Mouse (Mus musculus): Measurements from ENCODE around the gene Myog.
"Not testable (repeated sequence)": the region's sequence is repeated elsewhere in the genome, so short reads cannot be mapped to it uniquely, and the experiment has no call there.

Gene Myog

DNA sequence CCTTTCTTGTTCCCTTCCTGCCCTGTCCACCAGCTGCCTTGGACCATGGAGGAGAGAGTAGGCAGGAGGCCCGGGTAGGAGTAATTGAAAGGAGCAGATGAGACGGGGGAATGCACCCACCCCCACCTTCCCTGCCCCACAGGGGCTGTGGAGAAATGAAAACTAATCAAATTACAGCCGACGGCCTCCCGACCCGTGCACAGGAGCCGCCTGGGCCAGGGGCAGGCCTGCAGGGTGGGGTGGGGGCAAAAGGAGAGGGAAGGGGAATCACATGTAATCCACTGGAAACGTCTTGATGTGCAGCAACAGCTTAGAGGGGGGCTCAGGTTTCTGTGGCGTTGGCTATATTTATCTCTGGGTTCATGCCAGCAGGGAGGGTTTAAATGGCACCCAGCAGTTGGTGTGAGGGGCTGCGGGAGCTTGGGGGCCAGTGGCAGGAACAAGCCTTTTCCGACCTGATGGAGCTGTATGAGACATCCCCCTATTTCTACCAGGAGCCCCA is at the start of gene Myog:
TSS of gene Myog (plus strand) at position 392 of the 502 bp plus-strand sequence.
- DNase-seq (ENCODE audit: low spot score) = no peak

DNA sequence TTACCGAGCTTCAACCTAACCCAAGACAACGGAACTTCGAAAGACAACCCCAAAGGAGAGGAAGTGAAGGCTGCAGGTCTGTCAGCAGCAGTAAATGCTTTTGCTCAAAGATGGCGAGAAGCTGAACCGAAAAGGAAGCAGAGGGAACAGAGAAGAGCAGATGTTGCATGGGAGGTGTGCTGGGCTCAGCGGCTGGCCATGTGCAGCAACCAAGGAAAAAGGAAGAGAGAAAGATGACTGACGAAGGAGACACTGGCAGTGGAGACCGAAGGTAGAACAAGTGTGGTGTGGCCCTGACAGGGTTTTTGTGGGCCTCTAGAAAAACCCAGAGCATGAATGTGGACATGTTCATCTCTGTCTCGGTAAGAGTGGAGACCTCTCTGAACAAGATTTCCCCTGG is 49.1 kb upstream of the Myog start:
- no peak for DNase-seq (ENCODE audit: low spot score)

DNA sequence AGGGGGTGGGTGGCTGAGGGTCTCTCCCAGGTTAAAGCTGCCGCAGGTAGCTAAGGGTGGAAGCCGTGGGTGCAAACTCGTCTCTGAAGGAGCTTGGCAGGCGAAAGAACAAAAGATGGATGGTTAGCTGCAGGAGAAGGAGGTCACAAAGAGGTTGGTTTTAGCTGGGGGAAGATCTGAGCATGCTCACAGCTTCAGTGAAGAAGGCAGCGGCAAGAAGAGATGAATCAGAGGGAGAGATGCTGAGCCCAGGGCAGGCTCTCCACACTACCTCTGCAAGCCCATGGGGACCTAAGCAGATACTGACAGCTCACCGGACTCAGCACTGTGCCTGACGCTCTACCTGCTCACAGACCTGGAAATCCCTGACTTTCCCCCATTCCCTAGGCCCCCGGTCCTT is 48.5 kb upstream of the Myog start:
- no peak for DNase-seq (ENCODE audit: low spot score)

DNA sequence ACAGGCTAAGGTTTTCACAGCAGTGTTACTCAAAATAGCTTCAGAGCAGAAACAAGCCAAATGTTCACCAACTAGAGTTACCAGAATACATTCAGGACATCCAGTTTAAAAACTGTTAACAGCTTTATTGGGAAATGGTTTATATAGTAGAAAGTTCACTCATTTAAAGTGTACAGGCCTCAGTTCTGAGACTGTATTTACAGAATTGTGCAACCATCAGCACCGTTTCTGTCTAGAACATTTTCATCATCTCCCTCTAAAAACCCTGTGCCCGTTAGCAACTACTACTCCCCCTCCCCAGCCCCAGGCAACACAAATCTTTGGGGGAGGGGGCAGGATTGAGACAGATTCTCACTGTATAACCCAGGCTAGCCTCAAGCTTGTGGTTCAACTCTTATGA is 47.5 kb upstream of the Myog start:
- DNase-seq (ENCODE audit: low spot score) = no peak

DNA sequence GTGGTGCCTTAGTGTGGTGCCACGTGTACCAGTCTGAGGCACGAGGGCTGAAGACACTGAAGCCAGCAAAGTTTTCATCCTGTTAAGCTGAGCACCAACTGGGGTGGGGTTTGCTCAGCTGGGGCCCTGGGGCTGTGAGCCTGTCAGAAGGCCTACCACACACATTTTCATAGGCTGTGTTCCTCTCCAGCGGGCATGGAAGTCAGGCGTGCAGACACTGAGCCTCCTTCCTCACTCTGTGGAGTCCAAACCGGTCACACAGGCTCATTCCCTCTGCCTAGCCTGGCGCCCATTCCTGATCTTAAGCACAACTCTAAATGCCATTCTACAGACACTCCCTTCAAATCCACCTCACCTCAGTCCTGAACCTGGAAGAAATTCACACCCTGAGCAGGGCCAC is 46.3 kb upstream of the Myog start:
- no peak for DNase-seq (ENCODE audit: low spot score)

DNA sequence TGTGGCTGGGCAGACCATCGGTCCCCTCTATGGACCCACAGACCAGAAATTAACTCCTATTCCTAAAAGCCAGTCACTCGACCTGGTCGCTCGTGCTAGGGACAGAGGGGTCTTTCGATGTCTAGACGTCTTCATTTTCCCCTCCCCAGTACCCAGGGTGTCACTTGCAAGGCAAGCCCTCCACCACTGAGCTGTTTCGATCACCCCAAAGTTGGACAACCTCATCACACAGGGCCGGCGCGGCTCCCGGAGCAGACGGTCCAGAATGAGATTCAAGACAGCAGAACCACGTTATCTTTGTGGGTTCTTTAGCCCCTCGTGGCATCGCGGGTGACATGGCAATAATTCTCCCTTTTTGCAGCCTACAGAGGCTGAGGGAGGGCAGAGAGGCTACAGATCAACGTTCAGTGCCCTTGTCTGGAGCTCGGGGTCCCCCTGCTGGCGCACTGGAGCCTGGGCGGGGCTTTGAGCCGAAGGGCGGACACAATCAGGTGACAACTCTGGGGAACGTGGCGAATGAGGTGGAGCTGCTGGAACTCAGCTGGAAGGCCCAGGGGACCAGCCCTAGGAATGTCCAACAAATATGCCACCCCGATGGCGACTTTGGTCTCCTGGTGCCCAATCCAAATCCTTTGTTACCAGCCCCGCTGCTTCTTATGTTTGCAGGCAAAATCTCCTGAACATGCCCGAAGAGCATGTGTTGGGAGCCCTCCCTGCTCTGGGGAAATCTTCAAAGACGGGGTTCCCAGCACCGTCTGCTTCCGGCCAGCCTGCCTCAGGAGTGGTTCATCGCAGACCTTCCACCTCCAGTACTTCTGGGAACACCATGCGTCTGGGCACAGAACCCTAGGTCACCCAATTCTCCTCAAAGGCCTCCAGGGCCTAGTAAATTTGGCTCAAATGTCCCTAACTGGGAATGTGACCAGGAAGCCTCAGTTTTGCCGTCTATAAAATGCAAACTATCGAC is 45.6 kb upstream of the Myog start:
- DNase-seq (ENCODE audit: low spot score) = peak; percentile 90

DNA sequence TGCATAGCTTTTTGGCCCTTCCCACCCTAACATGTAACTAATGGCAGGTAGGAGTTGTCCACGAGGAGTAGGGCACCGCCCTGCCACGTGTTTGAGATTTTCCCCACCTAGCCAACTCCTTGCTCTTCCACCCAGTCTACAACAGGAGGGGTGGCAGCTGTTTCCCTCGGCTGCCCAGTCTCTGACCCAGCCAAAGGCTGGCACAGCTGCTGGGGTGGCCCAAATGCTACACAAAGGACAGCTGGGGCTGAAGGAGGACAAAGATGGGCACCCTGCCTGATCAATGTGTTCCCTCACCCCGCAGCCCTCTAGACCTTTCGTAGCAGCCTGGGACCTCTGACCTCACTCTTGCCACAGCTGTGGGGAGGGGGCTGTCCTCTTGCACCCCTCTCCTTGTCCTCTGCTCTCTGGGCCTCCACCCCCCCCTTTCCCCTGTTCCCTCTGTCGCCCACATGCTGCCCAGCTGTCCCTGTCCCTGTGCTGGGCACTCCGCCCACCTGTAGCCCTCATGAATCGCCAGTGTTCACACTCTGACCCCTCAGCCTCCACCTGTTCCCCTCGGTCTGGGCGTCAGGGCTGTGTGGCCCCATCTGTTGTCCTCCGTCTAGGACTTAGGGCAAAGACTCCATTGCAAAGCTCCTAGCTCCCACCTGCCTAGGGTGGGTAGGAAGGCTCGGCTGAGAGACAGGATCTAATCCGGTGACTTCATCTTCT is 44.6 kb upstream of the Myog start:
- no peak for DNase-seq (ENCODE audit: low spot score)

DNA sequence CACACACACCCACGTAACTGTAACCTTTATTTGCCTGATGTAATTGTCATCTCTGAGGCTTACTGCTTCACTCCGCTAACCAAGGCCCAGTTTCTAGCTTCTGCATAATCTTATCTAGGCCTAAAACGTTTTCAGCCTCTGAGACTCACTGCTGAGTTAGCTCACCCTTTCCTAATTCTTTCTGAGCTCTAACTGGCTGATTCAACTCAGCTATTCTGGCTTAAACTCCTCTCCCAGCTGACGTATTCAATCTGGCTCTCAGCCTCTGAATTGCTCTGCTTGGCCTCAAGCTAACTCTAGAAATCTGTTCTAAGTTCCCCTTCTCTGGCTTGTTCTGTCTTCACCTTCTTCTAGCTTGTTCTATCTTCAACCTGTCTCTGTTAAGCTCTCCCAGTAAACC is 43.2 kb upstream of the Myog start:
- no peak for DNase-seq (ENCODE audit: low spot score)

DNA sequence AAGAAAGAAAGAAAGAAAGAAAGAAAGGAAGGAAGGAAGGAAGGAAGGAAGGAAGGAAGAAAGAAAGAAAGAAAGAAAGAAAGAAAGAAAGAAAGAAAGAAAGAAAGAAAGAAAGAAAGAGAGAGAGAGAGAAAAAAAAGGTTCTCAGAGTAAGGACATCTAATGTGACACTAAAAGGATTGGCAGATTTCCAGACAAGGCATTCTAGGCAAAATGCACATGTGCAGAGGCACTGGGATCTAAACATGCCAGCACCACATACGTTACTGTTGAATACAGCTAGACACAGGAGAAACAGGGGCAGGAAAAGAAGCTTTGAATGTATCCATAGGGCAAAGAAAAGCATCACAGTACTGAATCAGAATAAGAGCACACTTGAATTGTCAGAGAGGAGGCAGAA is 40.1 kb upstream of the Myog start:
- not testable (repeated sequence) for DNase-seq (ENCODE audit: low spot score)

DNA sequence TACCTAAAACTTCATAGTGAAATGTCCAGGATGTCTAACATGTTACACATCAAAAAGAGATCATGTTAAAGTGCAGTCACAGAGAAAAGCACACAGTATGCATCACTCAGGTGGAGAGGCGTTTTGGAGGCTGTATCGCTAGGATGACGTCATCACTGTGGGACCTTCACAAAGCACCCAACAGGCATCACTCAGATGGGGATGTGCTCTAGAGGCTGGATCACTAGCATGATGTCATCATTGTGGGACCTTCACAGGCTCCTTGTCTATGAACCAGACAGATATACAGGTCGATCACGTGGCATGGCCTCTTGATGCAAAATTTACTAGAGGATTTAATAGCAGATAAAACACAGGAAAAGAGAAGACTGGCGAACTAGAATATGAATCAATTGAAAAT is 25.4 kb upstream of the Myog start:
- DNase-seq (ENCODE audit: low spot score) = no peak

DNA sequence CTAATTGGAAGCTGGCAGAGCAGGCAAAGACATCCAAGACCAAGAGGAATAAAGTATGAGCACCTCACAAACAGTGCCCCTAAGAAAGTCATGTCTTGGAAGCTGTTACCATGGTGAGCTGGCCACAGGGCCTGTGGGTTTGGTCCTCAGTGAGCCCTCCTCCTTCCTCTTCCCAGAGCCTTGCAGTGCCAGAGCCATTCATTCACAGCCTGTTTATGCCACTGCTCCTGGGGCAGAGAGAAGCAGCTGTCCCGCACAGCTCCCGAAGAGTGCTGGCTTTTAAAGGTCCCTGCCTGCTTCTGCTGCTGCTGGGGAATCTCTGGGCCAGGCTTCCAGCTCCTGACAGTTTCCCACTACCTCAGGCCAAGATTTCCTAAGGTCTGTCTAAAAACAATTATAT is 24.0 kb upstream of the Myog start:
- DNase-seq (ENCODE audit: low spot score) = no peak

DNA sequence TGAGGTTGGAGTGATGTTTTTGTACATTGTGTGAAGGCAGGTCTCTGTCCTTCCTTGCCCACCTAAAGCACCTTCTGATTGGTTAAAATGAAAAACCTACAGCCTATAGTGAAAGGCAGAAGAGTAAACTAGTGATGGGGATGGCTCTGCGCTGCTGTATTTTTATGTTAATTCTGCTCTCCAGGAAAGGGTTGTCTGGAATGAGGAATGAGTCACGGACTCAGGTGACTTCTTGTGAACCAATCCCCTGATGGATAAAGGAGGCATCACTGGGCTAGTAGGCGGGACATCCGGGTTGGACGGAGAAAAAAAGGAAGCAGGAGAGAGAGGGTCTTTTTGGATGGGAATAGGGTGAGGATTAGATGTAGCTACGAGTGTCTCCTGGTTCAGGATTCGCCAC is 19.8 kb upstream of the Myog start:
- no peak for DNase-seq (ENCODE audit: low spot score)

DNA sequence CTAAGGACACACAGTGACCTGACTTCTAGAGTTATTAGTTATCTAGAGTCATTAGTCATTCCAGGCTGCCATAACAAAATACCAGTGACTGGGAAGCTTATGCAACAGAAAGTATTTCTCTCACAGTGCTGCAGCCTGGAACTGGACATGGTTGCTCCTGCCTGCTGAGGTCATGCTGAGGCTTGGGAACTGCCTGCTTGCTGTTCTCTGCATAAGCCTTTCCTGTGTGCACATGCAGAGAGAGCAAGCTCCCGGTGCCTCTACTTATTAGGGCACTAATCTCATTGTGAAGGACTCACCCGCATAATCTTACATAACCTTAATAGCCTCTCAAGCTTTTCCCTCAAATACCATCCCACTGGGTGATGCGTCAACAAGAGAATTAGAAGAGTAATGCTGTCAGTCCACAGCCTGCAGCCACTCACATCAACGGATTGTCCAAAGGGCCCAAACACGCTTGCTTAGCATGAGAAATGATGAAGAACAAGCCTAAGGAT is 17.0 kb upstream of the Myog start:
- no peak for DNase-seq (ENCODE audit: low spot score)

DNA sequence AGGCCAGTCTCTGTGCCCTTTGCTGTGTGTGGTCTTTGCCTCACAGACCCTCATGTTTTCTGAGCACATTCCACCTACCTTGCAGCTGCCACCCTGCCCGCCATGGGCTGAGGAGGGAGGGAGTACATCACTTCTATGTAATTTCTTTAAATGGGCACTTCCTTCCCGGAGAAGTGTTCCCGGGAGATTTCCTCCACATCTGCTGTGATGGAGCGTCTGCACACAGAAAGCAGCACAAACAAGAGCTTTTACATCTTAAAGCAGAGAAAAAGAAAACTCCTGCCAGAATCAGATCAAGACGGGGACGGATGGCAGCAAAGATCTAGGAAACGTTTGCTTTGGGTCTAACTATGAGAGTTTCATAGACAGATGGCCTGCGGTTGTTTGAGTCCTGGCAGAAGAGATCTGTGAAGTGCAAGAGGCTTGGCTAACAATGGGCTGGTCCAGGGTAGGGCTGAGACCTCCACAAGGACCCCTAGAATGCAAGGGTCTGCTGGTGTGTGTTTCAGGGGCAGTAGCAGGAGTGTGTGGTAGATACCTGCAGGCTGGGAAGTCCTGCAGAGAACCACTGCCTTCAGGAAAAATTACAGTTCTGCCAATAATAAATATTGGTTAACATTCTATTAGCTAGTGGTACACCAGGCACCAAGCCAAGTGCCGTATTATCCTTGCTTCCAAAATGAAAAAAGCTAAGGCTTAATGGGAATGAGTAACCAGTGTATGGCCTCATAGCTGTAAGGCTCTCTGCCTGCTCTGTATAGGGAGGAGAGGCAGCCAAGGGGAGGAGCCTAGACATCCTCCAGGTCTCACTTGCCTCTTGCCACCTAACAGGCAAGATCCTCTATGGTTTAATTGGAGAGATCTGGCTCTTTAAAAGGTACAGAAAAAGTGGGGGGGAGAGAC is 16.0 kb upstream of the Myog start:
- no peak for DNase-seq (ENCODE audit: low spot score)

DNA sequence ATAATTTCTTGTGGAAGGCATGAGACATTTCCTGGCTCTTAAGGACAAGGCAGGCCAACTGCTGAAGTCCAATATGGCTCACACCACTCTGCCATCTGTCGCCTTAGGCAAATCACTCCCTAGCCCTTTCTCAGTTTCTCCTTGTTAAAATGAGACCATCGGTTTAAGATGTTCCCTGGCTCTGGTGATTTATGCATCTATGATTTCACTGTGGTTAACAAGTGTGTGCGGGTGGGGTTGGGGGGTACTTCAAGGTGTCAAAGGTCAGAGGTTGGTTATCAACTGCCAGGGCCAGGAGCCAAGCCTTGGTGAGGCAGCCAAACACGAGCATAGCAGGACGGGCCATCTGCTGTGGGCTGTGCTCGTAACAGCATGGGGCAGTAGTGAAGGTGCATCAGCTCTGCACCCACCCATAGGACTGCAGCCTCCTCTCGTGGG is 15.3 kb upstream of the Myog start:
- no peak for DNase-seq (ENCODE audit: low spot score)

DNA sequence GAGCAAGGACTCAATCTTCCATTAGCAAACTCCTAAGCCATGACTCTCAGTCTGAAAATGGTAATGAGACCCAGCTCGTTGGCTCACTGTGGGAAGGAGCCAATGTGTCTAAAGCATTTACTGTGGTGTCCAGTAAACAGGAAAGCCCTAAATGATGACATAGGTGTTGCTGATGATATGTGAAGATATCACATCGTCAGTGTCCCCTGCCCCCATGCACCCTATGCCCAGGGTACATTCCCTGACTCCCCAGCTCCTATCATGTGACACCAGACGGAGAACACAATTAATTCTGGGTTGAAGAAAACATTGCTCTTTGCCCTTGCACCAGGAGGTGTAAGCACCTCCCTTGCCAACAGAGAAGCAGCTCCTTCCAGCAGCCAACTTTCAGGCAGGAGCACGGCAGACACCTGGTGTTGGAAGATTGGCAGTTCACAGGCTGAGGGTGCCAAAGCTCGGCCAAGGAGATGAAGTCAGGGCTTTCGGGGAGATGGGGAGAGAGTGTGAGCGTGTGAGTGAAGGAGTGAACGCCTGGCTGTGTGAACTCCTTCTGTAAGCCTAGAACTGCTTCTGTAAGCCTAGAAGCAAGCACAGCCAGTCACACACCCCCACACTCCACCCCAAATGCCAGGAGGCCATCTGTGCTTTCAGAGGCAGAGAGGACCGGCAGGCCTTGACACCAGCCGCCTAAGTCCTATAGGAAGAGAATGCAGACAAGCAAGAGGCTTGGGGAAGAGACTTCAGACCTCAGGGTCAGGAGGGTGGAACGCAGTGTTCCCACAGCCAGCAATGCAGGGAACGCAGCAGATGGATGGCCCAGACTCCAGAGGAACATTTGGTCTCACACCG is 13.9 kb upstream of the Myog start:
- no peak for DNase-seq (ENCODE audit: low spot score)

DNA sequence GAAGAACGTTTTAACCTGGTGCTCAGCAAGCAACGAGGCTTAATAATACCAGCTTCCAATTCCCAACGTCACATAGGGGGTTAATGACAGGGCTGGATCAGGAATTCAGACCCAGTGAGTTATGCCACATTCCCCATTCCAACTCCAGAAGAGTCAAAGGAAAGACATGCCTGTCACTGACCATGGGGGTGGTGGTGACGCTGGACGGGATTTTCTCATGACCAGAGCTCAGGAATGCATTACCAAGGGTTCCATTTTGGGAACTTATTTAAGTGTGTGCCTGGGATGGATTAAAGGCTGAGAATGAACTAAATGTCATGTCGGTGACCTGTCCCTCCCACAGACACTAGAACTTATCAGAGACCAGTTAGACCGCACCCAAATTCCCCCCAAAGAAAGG is 13.0 kb upstream of the Myog start:
- DNase-seq (ENCODE audit: low spot score) = no peak

DNA sequence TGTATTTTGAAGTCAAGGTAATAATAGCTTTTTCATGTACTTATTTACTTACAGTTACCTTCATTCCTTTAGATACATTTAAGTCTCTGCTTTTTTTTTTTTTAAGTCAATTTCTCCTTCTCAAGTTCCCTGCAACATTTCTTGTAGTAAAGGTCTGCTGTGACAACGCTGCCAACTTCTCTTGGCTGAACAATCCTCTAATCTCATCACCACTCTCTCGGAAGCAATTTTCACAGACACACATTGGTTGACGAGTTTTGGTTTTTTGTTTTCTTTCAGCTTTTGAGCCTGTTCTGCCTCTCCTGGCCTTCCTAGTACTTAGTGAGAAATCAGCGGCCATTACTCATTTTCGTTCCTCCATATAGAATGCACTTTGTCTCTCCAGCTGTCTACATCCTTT is 9.6 kb upstream of the Myog start:
- no peak for DNase-seq (ENCODE audit: low spot score)

DNA sequence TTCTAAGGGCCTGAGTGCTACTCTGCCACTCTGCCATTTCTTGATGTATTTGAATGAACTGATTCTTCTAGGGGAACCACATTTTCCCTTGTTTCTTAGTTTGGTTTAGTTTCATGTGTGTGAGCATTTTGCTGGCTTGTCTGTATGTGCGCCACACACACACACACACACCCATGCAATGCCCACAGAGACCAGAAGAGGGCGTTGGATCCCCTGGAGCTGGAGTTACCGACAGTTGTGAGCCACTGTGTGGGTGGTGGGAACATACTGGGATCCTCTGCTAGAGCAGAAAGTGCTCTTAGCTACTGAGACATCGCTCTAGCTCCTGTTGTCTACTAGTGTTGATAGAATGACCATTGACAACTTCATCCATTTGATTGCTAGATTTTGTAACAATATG is 8.2 kb upstream of the Myog start:
- no peak for DNase-seq (ENCODE audit: low spot score)

DNA sequence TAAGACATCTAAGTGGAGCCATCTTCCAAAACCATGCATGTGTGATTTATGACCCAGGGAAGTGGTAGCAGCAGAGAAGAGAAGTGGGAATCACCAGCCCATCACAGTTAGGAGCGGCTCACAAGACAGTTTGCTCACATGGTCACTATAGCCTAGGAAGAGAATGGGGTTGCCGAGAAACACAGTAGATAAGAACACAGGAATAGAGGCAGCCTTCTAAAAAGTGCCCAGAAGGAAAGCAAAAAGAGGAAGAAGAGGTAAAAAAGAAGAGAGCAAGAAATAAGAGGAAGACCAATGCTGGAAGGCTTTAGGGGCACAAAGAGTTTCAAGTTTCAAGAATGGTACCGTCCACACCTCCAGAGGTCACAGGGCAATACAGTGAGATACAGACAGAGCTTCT is 7.4 kb upstream of the Myog start:
- DNase-seq (ENCODE audit: low spot score) = no peak

DNA sequence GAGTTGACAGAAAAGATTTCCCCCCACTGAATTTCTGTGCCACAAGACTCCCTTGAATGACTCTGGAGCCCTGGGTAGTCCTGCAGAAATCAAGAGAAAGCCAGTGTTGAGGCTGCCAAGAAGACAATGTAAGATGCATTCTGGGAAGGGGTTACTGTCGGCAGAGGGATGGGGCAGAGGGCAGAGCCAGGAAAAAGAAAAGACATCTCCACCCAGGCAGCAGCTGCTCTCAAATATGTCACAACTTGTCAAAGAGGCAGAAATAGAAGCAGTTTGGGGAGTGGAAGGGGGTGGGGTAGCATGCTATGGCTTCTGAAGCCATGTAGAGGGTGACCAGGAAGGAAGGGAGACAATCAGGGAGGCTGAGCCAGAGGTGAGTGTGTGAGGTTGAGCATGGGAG is 6.7 kb upstream of the Myog start:
- DNase-seq (ENCODE audit: low spot score) = no peak
